Mouse (Mus musculus) cerebellum, postnatal 36 days (tissue): ENCODE data around the gene Taf9.

Experiments used
- DNase-seq, 2 experiments: peaks; one replicate each; pipeline ENCODE4 v3.0.0; 2021 to 2022; ENCODE audit warnings: mixed read lengths in 2 of 2

Taf9 gene

GRCm38 (mm10) chr13:100651439-100652186, at the start of gene Taf9:
Gene Taf9 (plus strand): TSS chr13:100651579.
- DNase-seq = no peak

- no peak for DNase-seq
These were observed 49.0 kb upstream of the Taf9 start for GRCm38 (mm10) chr13:100602239-100602902.

- no peak for DNase-seq
These were observed 48.2 kb upstream of the Taf9 start for GRCm38 (mm10) chr13:100603031-100603737.

GRCm38 (mm10) chr13:100603738-100604095, 47.7 kb upstream of the Taf9 start:
- DNase-seq = no peak

GRCm38 (mm10) chr13:100605845-100606244, 45.5 kb upstream of the Taf9 start:
- no peak for DNase-seq

- DNase-seq = no peak
These were observed 43.6 kb upstream of the Taf9 start for GRCm38 (mm10) chr13:100607756-100608155.

GRCm38 (mm10) chr13:100611266-100611665, 40.1 kb upstream of the Taf9 start:
- no peak for DNase-seq

- peak; percentile 51 to 53 for DNase-seq
These were observed 39.1 kb upstream of the Taf9 start for GRCm38 (mm10) chr13:100612251-100612650.

- no peak for DNase-seq
These were observed 38.5 kb upstream of the Taf9 start for GRCm38 (mm10) chr13:100612903-100613302.

GRCm38 (mm10) chr13:100616181-100617087, 34.9 kb upstream of the Taf9 start, which contains the start of gene Marveld2:
Gene Marveld2 (minus strand): TSS chr13:100616971.
- peak; percentile 79 to 84 for DNase-seq

- DNase-seq = peak; percentile 31
These were observed 33.8 kb upstream of the Taf9 start for GRCm38 (mm10) chr13:100617583-100617982.

GRCm38 (mm10) chr13:100622241-100622640, 29.1 kb upstream of the Taf9 start:
- no peak for DNase-seq

GRCm38 (mm10) chr13:100634106-100634691, 17.2 kb upstream of the Taf9 start:
- DNase-seq = no peak

GRCm38 (mm10) chr13:100642471-100643209, 8.7 kb upstream of the Taf9 start:
- DNase-seq = no peak

GRCm38 (mm10) chr13:100648223-100648622, 3.2 kb upstream of the Taf9 start:
- DNase-seq = no peak

- peak; percentile 97 to 98 for DNase-seq
These were observed 585 bp upstream of the Taf9 start, which contains the start of the genes Ak6 and Rad17 for GRCm38 (mm10) chr13:100650550-100651438. Gene Ak6 (plus strand): TSS chr13:100650979. Gene Rad17 (minus strand): TSS chr13:100651051.

GRCm38 (mm10) chr13:100658091-100658490, 6.7 kb downstream of the Taf9 start:
- DNase-seq = no peak

GRCm38 (mm10) chr13:100659864-100660456, 8.6 kb downstream of the Taf9 start:
- peak; percentile 55 to 58 for DNase-seq

GRCm38 (mm10) chr13:100669291-100670022, 18.1 kb downstream of the Taf9 start, which contains the start of gene Ccdc125:
Gene Ccdc125 (plus strand): TSS chr13:100669717.
- DNase-seq = no peak
